Mouse (Mus musculus) ES-Bruce4 (cell line): ENCODE data around the gene Kcnip1. TPM values are rescaled to one million over a fixed set of nuclear protein-coding genes. Genes with fewer than 3 reads are reported as not detected.

Experiments used
- H3K27ac ChIP-seq: 2 replicates; pipeline ENCODE4 v1.5.1; 2012; ENCODE audit warnings: low read length, inconsistent platforms; ENCODE audit not compliant: insufficient read depth
- H3K27me3 ChIP-seq: 2 replicates; pipeline ENCODE4 v1.6.1; 2012; ENCODE audit warnings: mild to moderate bottlenecking, low read length, inconsistent platforms; ENCODE audit not compliant: control insufficient read depth, poor library complexity, insufficient read depth, severe bottlenecking
- H3K36me3 ChIP-seq: 2 replicates; pipeline ENCODE4 v1.6.1; 2012; ENCODE audit warnings: inconsistent platforms, mild to moderate bottlenecking, low read length, moderate library complexity; ENCODE audit not compliant: control insufficient read depth, poor library complexity, insufficient read depth, severe bottlenecking
- H3K4me1 ChIP-seq: one replicate; pipeline ENCODE4 v1.8.1; 2011; ENCODE audit warnings: low read length; ENCODE audit not compliant: control insufficient read depth, insufficient read depth
- H3K4me3 ChIP-seq: 2 replicates; pipeline ENCODE4 v1.5.1; 2011; ENCODE audit warnings: low read depth, mild to moderate bottlenecking, low read length
- H3K9ac ChIP-seq: 2 replicates; pipeline ENCODE4 v1.6.1; 2012; ENCODE audit warnings: low read depth, mild to moderate bottlenecking, inconsistent platforms; ENCODE audit not compliant: poor library complexity, severe bottlenecking
- H3K9me3 ChIP-seq: replicated peaks from 2 replicates; pipeline ENCODE4 v1.6.1; 2012; ENCODE audit warnings: mild to moderate bottlenecking, low read length, inconsistent platforms; ENCODE audit not compliant: control insufficient read depth, poor library complexity, insufficient read depth, severe bottlenecking
- CTCF ChIP-seq: IDR thresholded peaks from one replicate; pipeline ENCODE4 v1.8.1; 2011; ENCODE audit warnings: low read depth, low read length
- EP300 ChIP-seq: IDR thresholded peaks from 2 replicates; pipeline ENCODE4 v1.6.1; 2011; ENCODE audit warnings: low read depth, low read length; ENCODE audit not compliant: insufficient read depth
- POLR2A ChIP-seq: IDR thresholded peaks from one replicate; pipeline ENCODE4 v1.8.1; 2011; ENCODE audit warnings: low read length; ENCODE audit not compliant: insufficient read depth
- polyA plus RNA-seq: library from polyadenylated mRNA; stranded (reverse); fragments of >200 nt; gene quantifications from 2 replicates; pipeline ENCODE4 v1.2.4, GENCODE M21; 2011; ENCODE audit warnings: low read depth; ENCODE audit not compliant: missing spikeins, insufficient read depth, insufficient read length

The Kcnip1 gene
- polyA plus RNA-seq, 1 experiment, result not detected

GRCm38 (mm10) chr11:33799933-33800332 lies 193.0 kb downstream of the Kcnip1 start:
- no peaks in the 10 kb centered on the region for H3K9me3 ChIP-seq
- TF ChIP-seq EP300, result no peak
- no peak for TF ChIP-seq POLR2A
- TF ChIP-seq CTCF, result no peak

GRCm38 (mm10) chr11:33798094-33798648 lies 194.8 kb downstream of the Kcnip1 start:
- Histone ChIP-seq H3K4me1 (no peaks in the 10 kb centered on the region), H3K9ac (no peak overlapping the region)
- no peak for TF ChIP-seq EP300
- no peak for TF ChIP-seq CTCF
- TF ChIP-seq POLR2A, result no peak

More at GRCm38 (mm10) chr11:33799933-33800332, 193.0 kb downstream of the Kcnip1 start:
- Histone ChIP-seq H3K4me1 (no peaks in the 10 kb centered on the region), H3K27ac (no peak overlapping the region), H3K4me3 (no peak overlapping the region), H3K27me3 (no peaks in the 10 kb centered on the region), H3K36me3 (no peaks in the 10 kb centered on the region), H3K9ac (no peak overlapping the region)

DNA sequence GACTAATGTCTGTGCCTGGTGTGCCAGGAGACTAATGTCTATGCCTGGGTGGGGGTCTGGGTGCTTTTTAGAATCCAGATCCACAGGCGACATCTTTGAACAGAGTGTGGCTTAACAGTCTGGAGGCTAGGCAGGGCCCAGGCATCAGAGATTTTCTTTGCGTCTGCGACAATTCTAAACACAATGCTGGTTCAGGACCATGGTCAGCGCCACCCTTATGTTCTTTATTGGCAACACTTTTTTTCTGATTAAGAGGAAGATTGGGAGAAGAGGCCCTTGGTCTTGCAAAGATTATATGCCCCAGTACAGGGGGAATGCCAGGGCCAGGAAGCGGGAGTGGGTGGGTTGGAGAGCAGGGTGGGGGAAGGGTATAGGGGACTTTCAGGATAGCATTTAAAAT lies 205.6 kb downstream of the Kcnip1 start:
- no peaks in the 10 kb centered on the region for H3K27me3 ChIP-seq
- H3K4me1 ChIP-seq, result no peaks in the 10 kb centered on the region
- TF ChIP-seq POLR2A (no peak), CTCF (no peak), EP300 (no peak)
- no peak overlapping the region for H3K27ac ChIP-seq
- no peak overlapping the region for H3K4me3 ChIP-seq
- H3K9me3 ChIP-seq, result no peaks in the 10 kb centered on the region
- H3K36me3 ChIP-seq, result no peaks in the 10 kb centered on the region
- H3K9ac ChIP-seq, result no peak overlapping the region

More at GRCm38 (mm10) chr11:33798094-33798648, 194.8 kb downstream of the Kcnip1 start:
- H3K27me3 ChIP-seq, result no peaks in the 10 kb centered on the region
- H3K9me3 ChIP-seq, result no peaks in the 10 kb centered on the region
- H3K27ac ChIP-seq, result no peak overlapping the region
- no peak overlapping the region for H3K4me3 ChIP-seq
- no peaks in the 10 kb centered on the region for H3K36me3 ChIP-seq

DNA sequence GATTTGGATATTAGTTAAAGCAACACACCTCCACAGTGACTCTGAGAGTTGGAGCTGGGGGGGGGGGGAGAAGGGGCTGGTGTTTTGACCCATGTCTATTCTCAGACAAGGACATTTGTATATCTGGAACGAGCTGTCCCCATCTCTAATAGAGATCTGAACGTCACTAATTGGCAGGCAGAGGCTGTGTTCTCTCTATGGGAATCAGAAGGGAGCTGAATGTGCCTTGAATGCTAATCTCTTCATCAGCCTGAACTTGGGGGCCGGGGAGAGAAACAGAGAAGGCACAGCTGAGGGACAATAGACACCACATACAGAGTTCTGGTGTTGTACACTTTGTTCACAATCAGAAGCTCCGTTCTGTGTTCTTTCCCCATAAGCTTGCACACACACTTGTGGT lies 206.4 kb downstream of the Kcnip1 start:
- Histone ChIP-seq H3K9me3 (no peaks in the 10 kb centered on the region), H3K4me1 (no peaks in the 10 kb centered on the region), H3K36me3 (no peaks in the 10 kb centered on the region), H3K27ac (no peak overlapping the region), H3K4me3 (no peak overlapping the region), H3K27me3 (no peaks in the 10 kb centered on the region), H3K9ac (no peak overlapping the region)
- no peak for TF ChIP-seq CTCF
- TF ChIP-seq EP300, result no peak
- no peak for TF ChIP-seq POLR2A

- Histone ChIP-seq H3K4me1 (no peaks in the 10 kb centered on the region), H3K9ac (no peak overlapping the region), H3K9me3 (no peaks in the 10 kb centered on the region), H3K4me3 (no peak overlapping the region), H3K36me3 (no peaks in the 10 kb centered on the region), H3K27me3 (no peaks in the 10 kb centered on the region), H3K27ac (no peak overlapping the region)
- TF ChIP-seq POLR2A, result no peak
- no peak for TF ChIP-seq CTCF
- TF ChIP-seq EP300, result no peak
Observed at GRCm38 (mm10) chr11:33781561-33781971, 211.4 kb downstream of the Kcnip1 start.

- H3K9me3 ChIP-seq, result no peaks in the 10 kb centered on the region
- no peak overlapping the region for H3K9ac ChIP-seq
- TF ChIP-seq POLR2A (no peak), EP300 (no peak), CTCF (no peak)
- H3K4me1 ChIP-seq, result no peaks in the 10 kb centered on the region
- H3K36me3 ChIP-seq, result no peaks in the 10 kb centered on the region
- H3K4me3 ChIP-seq, result no peak overlapping the region
- no peaks in the 10 kb centered on the region for H3K27me3 ChIP-seq
- no peak overlapping the region for H3K27ac ChIP-seq
Observed at GRCm38 (mm10) chr11:33780263-33780662, 212.7 kb downstream of the Kcnip1 start.
